Mouse (Mus musculus) forebrain, embryonic 16.5 days (tissue): ENCODE measurements at regions not wholly inside any gene's neighbourhood (a gene's known extent, or its start where the extent isn't known, plus 50 kb on each side); places are given as distances from the start of the nearest gene placed in this dataset.

Source experiments
- ATAC-seq: fragments of 200-750 bp; cut with Nextera tagmentation; 2 replicates; pipeline ENCODE4 v1.8.0; 2017; ENCODE audit warnings: mild to moderate bottlenecking, moderate library complexity
- H3K27ac ChIP-seq: fragments of 300-500 bp; sonication (generic); 2 replicates; pipeline ENCODE4 v1.5.1; 2014; ENCODE audit warnings: low read length, control low read depth
- H3K27me3 ChIP-seq: fragments of 300-500 bp; sonication (generic); replicated peaks from 2 replicates; pipeline ENCODE4 v1.6.1; 2014; ENCODE audit warnings: low read length; ENCODE audit not compliant: control insufficient read depth, insufficient read depth
- H3K36me3 ChIP-seq: fragments of 300-500 bp; sonication (generic); 2 replicates; pipeline ENCODE4 v1.6.1; 2014; ENCODE audit not compliant: control insufficient read depth, insufficient read depth
- H3K4me1 ChIP-seq: fragments of 300-500 bp; sonication (generic); replicated peaks from 2 replicates; pipeline ENCODE4 v1.6.1; 2014; ENCODE audit warnings: low read length; ENCODE audit not compliant: control insufficient read depth, insufficient read depth
- H3K4me2 ChIP-seq: fragments of 300-500 bp; sonication (generic); 2 replicates; pipeline ENCODE4 v1.6.1; 2014; ENCODE audit warnings: mild to moderate bottlenecking, low read length, control low read depth
- H3K4me3 ChIP-seq: fragments of 300-500 bp; sonication (generic); replicated peaks from 2 replicates; pipeline ENCODE4 v1.5.1; 2014; ENCODE audit warnings: mild to moderate bottlenecking, low read length, control low read depth
- H3K9ac ChIP-seq: fragments of 300-500 bp; sonication (generic); replicated peaks from 2 replicates; pipeline ENCODE4 v1.6.1; 2014; ENCODE audit warnings: low read depth, low read length, control low read depth
- H3K9me3 ChIP-seq: fragments of 300-500 bp; sonication (generic); 2 replicates; pipeline ENCODE4 v1.6.1; 2016; ENCODE audit warnings: low read length; ENCODE audit not compliant: control insufficient read depth
- WGBS: fragments of 180-500 bp; shearing (Covaris S2); extraction: QIAGEN DNeasy Blood & Tissue Kit; methylation state at CpG from one replicate; pipeline ENCODE4 v1.1.7; 2014; 5-methylcytosine and 5-hydroxymethylcytosine counted together

GRCm38 (mm10) chr12:90903991-90904390 is 165.8 kb upstream of the Dio2 start:
- no peaks in the 10 kb centered on the region for H3K27me3 ChIP-seq

GRCm38 (mm10) chr12:90893655-90894370 is 155.6 kb upstream of the Dio2 start:
- no peaks in the 10 kb centered on the region for H3K36me3 ChIP-seq
- no peaks in the 10 kb centered on the region for H3K27me3 ChIP-seq
- H3K4me1 ChIP-seq, result no peaks in the 10 kb centered on the region
- no peak overlapping the region for H3K27ac ChIP-seq
- 88% methylated on average over 9 of the region's 9 CpGs for WGBS
- no peak for ATAC-seq
- H3K9me3 ChIP-seq, result no peaks in the 10 kb centered on the region
- H3K4me3 ChIP-seq, result no peak overlapping the region
- H3K4me2 ChIP-seq, result no peak overlapping the region
- H3K9ac ChIP-seq, result no peak overlapping the region

More at GRCm38 (mm10) chr12:90903991-90904390, 165.8 kb upstream of the Dio2 start:
- Histone ChIP-seq H3K36me3 (no peaks in the 10 kb centered on the region), H3K27ac (no peak overlapping the region), H3K9me3 (no peaks in the 10 kb centered on the region), H3K4me2 (no peak overlapping the region), H3K9ac (no peak overlapping the region), H3K4me1 (no peaks in the 10 kb centered on the region), H3K4me3 (no peak overlapping the region)
- WGBS, result 77% methylated on average over 6 of the region's 6 CpGs
- ATAC-seq, result no peak

GRCm38 (mm10) chr12:90876230-90877005 is 138.2 kb upstream of the Dio2 start:
- H3K4me2 ChIP-seq, result no peak overlapping the region
- H3K9ac ChIP-seq, result no peak overlapping the region
- no peak for ATAC-seq
- no peaks in the 10 kb centered on the region for H3K36me3 ChIP-seq
- no peaks in the 10 kb centered on the region for H3K9me3 ChIP-seq
- no peak overlapping the region for H3K27ac ChIP-seq
- H3K4me1 ChIP-seq, result no peaks in the 10 kb centered on the region
- 80% methylated on average over 5 of the region's 5 CpGs for WGBS
- no peak overlapping the region for H3K4me3 ChIP-seq
- H3K27me3 ChIP-seq, result no peaks in the 10 kb centered on the region

- Histone ChIP-seq H3K4me2 (no peak overlapping the region), H3K9ac (no peak overlapping the region), H3K36me3 (no peaks in the 10 kb centered on the region), H3K9me3 (no peaks in the 10 kb centered on the region), H3K4me1 (no peaks in the 10 kb centered on the region), H3K27ac (no peak overlapping the region), H3K27me3 (no peaks in the 10 kb centered on the region), H3K4me3 (no peak overlapping the region)
- 95% methylated on average over 3 of the region's 3 CpGs for WGBS
- no peak for ATAC-seq
Measured at GRCm38 (mm10) chr12:90874840-90875239, 136.6 kb upstream of the Dio2 start.

- Histone ChIP-seq H3K27ac (no peak overlapping the region), H3K9ac (no peak overlapping the region), H3K27me3 (no peaks in the 10 kb centered on the region), H3K4me3 (no peak overlapping the region), H3K36me3 (no peaks in the 10 kb centered on the region), H3K4me1 (no peaks in the 10 kb centered on the region), H3K9me3 (no peaks in the 10 kb centered on the region), H3K4me2 (no peak overlapping the region)
- ATAC-seq, result no peak
- 89% methylated on average over 3 of the region's 3 CpGs for whole genome bisulfite sequencing
Measured at GRCm38 (mm10) chr12:90873959-90874358, 135.7 kb upstream of the Dio2 start.

GRCm38 (mm10) chr12:90866597-90866996 is 128.4 kb upstream of the Dio2 start:
- no peak overlapping the region for H3K27ac ChIP-seq
- H3K27me3 ChIP-seq, result no peaks in the 10 kb centered on the region
- no peak for ATAC-seq
- 89% methylated on average over 4 of the region's 4 CpGs for WGBS
- H3K36me3 ChIP-seq, result no peaks in the 10 kb centered on the region
- H3K9me3 ChIP-seq, result no peaks in the 10 kb centered on the region
- no peak overlapping the region for H3K9ac ChIP-seq
- no peak overlapping the region for H3K4me2 ChIP-seq
- no peaks in the 10 kb centered on the region for H3K4me1 ChIP-seq
- H3K4me3 ChIP-seq, result no peak overlapping the region

GRCm38 (mm10) chr12:90862632-90863031 is 124.4 kb upstream of the Dio2 start:
- Histone ChIP-seq H3K4me2 (no peak overlapping the region), H3K4me3 (no peak overlapping the region), H3K4me1 (no peaks in the 10 kb centered on the region), H3K27me3 (no peaks in the 10 kb centered on the region), H3K36me3 (no peaks in the 10 kb centered on the region), H3K9ac (no peak overlapping the region), H3K27ac (no peak overlapping the region), H3K9me3 (no peaks in the 10 kb centered on the region)
- WGBS, result 83% methylated on average over 3 of the region's 3 CpGs
- no peak for ATAC-seq

- no peak for ATAC-seq
- Histone ChIP-seq H3K4me3 (no peak overlapping the region), H3K36me3 (no peaks in the 10 kb centered on the region), H3K9ac (no peak overlapping the region), H3K4me2 (no peak overlapping the region), H3K9me3 (no peaks in the 10 kb centered on the region), H3K27ac (no peak overlapping the region), H3K4me1 (no peaks in the 10 kb centered on the region), H3K27me3 (no peaks in the 10 kb centered on the region)
- WGBS, result 69% methylated on average over 3 of the region's 3 CpGs
Measured at GRCm38 (mm10) chr12:90857746-90858145, 119.5 kb upstream of the Dio2 start.

- H3K4me2 ChIP-seq, result no peak overlapping the region
- H3K4me3 ChIP-seq, result no peak overlapping the region
- no peak overlapping the region for H3K27ac ChIP-seq
- no peak for ATAC-seq
- 26% methylated on average over 6 of the region's 6 CpGs for WGBS
- H3K27me3 ChIP-seq, result no peaks in the 10 kb centered on the region
- H3K9me3 ChIP-seq, result no peaks in the 10 kb centered on the region
- H3K4me1 ChIP-seq, result no peaks in the 10 kb centered on the region
- H3K36me3 ChIP-seq, result no peaks in the 10 kb centered on the region
- no peak overlapping the region for H3K9ac ChIP-seq
Measured at GRCm38 (mm10) chr12:90810666-90811065, 72.4 kb upstream of the Dio2 start.
